Mouse (Mus musculus) fibroblast of lung, adult 2 months (primary cell): ENCODE measurements around the gene Arhgdib.
"Not testable (repeated sequence)": the region's sequence is repeated elsewhere in the genome, so short reads cannot be mapped to it uniquely, and the experiment has no call there.

Source experiments
- DNase-seq: peaks from one replicate; pipeline ENCODE4 v3.0.0-alpha.2; 2011; ENCODE audit warnings: low read depth

The Arhgdib gene

DNA sequence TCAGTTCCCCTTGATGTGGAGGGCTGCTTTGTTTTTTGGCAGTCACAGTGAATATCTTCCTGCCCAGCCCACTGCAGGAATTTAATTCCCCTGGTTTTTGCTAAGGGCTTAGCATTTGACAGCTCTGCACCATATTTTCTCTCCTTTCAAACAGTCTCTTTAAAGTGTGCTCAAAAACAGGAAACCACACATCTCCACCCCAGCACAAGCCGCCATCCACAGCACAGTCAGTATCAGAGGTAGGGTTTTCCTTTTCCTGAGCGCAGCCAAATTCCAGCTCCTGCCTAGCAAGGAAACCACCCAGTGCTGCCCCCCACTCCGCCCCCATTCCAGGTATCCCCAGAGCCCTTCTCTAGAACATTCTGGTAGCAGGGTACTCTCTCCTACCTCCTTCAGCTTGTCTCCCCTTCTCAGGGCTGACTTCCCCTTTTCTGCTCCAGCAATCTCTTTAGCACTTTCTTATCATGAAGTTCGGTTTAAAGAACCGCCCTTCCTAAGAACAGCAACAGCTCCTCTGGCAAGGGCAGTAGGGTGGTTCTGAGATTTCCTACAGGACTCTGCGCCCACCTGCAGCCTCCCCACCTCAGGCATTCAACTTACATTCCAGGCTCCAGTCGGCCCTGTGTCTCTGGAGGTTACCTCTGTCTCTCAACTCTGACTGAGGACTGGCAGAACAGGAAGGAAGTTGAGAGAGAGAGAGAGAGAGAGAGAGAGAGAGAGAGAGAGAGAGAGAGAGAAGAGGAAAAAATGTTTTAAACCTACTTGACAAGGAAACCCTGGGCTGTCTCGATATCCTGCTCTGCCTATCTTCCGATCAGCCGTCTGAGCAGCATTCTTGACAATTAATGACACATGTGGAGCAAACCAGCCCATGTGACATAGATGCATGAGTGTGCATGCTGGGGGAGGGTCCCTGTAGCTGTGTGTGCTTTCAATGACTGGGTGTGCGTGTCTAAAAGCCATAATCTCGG is at the start of gene Arhgdib:
Arhgdib (minus strand) TSS at position 849 of the 971 bp plus-strand sequence.
- no peak for DNase-seq

DNA sequence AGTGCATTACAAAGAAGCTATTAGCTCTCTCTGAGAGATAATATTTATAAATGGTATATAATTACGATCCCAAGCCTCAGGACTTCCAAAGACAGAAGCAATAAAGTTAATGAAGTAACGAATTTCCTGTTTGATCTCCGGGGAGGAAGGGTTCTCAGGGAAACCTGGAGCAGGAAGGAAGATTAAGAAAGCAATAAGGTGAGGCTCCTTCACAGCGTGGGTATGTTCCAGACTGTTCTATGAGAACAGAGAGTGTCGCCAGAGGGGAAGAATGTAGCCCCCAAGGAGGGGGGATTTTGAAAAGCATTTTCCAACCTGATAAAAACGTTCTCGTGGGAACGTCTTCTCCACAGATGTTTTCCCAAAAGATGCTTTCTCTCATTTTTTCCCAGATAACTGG is 48.9 kb upstream of the Arhgdib start:
- no peak for DNase-seq

DNA sequence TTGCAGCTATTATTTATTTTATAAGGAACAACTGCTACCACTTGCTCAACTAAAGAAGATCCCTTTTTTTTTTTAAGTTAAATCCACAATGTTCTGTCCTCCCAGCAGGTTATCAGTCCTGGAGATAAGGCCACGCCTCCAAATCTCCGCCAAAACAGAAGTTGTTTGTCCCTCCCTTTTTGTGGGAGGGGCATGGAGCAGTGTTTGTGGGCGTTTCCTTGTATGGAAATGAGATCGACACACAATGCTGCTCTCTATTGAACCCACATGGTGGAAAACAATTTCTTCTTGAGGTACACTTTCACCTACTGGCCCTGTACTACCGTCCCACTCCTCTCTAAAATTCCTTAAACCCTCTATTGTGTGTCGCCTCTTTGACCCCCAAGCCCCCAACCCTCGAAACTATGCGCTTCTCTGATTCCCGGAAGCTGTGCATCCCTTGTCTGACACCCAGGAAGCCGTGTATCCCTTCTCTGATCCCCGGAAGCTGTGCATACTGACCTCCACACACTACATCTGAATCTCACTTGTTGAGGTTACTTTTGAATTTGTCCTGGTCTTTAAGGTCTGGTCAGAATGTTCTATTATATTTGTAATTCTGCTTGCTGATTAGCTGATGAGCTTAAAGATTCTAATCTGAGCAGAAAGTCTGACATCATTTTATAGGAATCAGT is 48.3 kb upstream of the Arhgdib start:
- DNase-seq, result no peak

DNA sequence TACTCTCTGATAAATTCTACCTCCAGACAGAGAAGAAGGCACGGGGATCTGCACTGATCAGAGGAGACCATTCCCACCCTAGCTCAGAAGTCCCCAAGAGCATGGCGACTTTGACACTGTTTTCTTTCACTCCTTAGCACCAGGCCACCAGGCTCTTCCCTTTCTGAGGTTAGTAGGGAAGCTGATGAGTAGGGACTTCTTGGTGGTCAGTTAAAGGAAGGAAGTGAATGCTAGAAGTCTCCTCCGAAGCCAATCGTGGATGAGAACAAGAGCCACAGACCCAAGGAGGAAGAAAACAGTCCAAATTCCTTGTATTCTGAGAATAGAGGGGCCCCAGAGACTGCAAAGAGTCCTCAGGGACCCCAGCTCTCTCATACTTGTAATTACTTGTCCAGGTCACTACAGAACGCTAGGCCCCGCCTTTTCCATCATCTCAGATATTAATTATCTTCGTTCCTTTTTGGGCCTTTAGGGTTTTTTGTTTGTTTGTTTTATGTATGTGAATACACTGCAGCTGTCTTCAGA is 46.9 kb upstream of the Arhgdib start:
- DNase-seq, result no peak

DNA sequence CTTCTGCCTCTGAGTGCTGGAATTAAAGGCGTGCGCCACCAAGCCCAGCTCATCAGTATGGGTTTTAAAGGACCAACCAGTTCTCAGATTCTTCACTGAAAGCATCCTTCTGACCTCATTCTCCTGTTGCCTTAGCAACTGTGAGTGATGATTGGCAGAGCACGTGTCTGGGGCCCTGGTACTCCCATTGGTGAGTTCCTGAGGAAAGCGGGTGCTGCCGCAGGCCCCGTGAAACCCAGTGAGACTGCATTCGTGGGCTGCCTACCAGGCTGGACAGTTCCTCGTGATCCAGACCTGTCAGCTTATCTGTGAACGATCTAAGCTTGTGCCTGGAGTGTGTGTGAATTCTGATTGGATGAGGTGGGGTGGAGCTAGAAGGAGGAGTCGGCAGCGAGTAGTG is 45.0 kb upstream of the Arhgdib start:
- DNase-seq, result no peak

DNA sequence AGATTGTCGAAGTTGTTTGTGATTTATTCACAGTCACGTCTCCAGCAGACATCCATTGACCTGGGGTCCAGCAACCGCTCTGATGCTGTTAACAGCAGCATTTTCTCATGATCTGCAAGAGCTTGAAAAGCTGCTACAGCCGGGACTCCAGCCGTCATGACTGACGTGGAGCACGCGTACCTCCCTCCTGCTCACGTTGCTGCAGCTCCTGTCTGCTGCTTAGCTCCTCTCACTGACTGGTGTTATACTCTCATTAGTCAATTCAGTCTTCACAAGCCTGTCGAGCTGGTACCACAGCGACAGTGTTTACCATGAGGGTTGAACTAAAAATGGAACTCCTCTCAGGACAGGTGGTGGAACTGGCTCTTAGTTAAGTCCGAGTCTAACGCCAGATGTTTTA is 44.3 kb upstream of the Arhgdib start:
- no peak for DNase-seq

DNA sequence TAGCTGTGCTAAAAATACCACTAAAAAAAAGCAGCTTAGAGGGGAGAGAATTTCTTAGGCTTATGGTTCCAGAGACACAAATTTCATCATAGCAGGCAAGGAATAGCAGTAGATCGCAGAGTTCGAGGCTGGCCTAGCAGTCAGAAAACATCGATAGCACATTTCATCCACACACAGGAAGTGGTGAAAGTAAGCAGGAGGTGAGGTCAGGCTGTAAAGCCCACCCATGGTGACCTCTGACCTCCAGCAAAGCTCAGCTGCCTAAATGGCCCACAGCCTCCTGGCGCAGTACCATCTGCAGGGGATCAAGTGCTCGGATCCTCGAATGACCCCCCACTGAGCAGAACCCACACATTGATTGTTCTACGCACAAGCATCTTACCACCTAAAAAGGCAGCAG is 41.5 kb upstream of the Arhgdib start:
- no peak for DNase-seq

DNA sequence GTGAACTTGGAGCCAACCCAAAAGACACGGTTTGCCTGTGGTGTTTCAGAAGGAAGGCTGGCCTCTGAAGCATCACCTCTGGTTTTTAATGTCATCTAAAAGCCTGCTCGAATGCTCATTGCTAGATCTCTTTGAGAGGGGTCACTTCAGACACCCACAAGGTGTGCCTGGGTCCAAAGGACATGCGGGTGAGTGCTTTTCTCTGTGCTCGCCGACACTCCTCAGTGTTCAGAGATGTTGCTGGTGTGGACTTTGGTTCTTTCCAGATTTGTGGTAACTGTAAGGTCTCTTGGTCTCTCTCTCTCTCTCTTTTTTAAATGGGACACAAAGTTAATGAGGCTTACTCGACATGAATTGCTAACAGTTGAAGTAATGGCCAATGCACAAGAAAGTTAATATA is 40.9 kb upstream of the Arhgdib start:
- DNase-seq, result no peak

DNA sequence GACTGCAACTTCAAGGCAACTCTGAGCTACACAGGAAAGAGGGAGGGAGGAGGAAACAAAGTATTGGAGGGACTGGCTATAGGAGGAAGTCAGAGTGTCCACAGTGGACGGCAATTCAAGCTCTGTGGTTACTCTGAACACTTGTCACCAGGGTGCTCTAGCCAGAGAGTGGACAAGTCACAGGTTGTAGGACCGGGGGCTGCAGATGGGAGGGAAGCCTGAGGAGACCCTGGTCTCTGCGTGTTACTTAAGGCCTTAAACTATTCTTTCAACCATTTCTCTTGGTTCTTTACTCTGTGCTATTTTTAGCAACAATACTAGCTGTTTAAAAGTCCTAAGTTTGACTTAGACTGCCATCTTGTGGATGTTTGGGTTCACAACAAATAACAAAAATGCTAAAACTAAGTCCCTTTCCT is 38.6 kb upstream of the Arhgdib start:
- DNase-seq, result peak; percentile 46

DNA sequence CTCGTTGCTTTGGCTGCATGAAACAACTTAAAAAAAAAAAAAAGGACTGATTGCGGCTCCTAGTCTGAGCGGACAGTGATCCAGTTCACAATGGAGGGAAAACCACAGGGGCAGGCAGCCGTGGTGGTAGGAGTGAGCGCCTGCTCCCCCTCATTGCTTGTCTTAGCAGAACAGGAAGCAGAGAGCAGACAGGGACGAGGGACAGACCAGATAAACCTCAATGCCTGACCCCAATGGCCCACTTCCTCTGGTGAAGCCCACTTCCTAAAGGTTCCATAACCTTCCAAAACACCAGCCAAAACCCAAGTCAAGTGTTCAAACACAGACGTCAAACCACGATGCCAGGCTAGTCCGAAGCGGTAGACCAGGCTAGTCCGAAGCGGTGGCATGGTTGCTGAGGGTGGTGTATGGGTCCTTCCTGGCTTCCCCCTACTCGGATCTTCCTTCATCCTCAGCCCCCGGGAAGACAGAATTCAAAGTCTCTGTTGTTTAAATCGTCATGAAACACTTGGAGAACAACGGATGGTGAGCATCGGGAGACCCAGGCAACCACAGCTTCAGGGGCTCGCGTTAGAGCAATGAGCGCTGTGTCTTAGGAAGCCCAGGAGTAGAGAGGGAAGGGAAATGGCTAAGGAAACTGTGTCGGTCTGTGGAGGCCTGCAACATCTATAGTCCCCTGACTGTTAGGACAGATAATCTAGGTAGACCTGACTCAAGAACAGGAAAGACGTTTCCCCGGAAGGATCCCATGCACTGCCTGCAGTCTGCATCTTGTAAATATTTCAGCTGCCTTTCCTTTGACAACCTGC is 37.8 kb upstream of the Arhgdib start:
- DNase-seq, result no peak

DNA sequence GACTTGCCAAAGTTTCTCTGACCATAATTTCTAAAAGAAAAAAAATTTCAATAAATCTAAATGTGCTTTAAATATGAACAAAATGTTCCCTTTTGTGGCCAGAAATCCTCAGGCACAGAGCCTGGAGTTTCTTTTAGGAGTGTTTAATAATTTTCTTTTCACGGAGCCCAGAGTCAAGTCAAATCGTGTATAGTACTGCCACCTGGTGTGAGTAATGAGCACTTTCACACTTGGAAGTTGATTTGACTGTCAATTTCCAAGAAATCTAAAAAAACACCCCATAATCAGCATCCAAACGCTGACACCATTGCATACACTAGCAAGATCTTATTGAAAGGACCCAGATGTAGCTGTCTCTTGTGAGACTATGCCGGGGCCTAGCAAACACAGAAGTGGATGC is 27.2 kb upstream of the Arhgdib start:
- not testable (repeated sequence) for DNase-seq

DNA sequence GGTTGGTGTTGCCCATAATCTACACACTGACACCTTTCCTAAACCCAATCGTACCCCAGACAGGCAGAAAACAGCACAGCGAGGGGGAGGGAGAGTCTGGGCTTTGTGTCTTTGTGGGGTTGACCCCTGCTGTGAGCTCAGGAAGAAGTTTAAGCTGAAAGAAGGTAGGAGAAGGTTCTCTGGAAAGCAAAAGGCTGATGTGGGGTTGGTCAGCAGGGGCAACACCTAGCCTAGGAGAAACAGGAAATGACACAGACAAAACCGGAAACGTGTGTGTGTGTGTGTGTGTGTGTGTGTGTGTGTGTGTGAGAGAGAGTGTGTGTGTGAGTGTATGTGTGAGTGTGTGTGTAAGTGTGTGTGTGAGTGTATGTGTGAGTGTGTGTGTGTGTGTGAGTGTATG is 25.8 kb upstream of the Arhgdib start:
- DNase-seq, result no peak

DNA sequence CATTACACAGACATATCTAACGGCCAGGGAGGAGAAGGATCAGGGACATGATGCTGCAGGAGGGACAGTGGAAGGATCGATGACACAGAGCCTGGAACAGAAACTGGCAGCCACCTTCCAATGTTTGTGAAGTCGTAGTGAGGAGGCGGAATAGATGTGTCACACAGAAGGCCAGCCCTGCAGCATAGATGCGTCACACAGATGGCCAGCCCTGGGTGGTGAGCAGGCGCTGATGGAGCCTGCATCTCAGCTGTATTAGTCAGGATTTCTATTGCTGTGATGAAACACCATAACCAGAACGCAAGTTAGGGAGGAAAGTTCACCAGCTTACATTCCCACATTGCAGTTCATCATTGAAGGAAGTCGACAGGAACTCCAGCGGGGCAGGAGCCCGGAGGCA is 24.2 kb upstream of the Arhgdib start:
- DNase-seq, result peak; percentile 89

DNA sequence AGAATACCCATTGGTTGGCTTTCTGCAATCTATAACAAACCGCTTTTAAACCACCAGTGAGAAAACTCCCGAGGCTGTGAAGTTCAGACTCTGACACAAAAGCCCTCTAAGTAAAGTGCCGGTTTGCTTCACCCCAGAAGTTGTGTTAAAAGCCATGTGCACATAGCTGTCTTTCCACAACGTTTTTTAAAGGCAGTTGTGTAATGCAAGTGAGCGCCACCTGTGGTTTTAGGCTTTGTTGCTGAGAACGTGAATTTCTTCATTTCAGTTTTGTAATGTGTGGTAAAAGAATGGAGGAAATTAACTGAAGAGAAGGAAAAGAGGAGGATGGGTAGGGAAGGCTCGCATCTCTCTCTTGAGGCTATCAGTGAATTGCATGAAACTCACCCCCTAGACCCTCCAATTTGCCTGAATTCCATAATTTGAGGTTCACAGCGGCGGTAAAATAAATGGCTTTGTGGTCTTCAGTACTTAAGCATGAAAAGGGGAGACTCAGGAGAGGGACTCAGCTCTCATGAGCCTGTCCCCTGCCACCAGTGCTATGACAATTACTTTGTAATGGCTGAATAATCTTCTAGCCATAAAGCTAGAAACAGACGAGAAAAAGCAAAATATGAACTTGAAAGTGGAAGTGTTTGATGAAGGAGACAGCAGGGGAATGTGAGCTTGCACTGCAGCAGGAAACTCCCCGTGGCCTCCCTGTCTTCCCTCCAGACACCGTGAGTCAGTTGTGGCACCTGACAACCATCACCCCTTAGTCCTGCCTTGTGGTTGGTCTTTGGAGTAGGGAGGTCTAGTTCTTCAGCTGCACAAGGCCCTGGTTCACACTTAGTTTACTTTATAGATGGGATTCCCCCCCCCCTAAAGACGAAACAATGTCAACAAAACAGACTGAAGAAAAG is 23.2 kb upstream of the Arhgdib start:
- DNase-seq, result no peak

DNA sequence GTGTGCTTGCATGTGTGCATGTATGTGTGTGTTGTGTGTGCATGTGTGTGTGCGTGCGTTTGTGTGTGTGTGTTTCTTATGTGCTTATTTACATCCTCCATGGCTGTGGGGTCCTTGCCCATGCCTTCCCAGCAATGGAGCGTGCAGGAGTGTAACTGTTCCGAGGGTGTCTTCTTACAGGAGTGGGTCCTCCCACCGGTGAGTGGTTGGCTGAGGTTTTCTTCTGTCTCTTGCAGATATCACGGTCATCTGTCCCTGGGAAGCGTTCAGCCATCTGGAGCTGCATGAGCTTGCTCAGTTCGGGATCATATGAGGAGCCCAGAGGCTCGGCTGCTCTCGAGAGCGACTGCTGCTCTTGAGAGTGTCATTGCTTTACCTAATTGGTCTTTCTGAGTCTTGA is 21.3 kb upstream of the Arhgdib start:
- DNase-seq, result no peak

DNA sequence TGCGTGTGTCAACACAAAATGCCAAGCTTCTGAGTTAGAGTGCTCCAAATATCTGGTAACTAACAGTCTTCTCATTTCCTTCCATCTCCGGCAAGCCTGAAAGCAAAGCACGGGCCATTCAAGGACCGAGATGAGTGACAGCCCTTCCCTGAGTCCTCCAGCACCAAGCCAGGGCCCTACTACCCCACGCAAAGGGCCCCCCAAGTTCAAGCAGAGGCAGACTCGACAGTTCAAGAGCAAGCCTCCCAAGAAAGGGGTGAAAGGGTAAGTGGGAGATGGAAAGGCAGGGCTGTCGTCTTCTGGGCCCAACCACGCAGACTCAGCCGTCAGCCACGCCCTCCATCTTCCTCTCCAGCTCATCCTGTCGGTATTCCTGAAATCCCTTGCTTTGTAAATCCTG is 17.4 kb upstream of the Arhgdib start:
- DNase-seq, result no peak

DNA sequence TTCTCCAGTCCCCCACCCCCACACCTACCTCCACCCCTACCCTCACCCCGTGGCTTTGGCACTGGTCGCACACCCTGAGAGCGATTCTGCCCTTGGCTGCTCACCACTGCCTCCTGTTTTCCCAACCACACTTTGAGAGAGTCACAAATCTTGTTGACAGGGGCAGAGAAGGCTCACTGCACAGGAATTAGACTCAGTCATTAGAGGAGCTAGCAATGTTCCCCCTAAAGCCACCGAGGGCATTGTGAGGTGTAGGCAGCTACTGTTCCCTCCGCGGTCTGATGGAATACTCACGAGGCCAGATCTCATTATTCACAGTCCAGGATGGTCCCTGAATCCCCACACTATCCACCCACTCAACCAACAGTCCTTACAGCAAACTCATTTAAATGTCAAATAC is 15.4 kb upstream of the Arhgdib start:
- no peak for DNase-seq

DNA sequence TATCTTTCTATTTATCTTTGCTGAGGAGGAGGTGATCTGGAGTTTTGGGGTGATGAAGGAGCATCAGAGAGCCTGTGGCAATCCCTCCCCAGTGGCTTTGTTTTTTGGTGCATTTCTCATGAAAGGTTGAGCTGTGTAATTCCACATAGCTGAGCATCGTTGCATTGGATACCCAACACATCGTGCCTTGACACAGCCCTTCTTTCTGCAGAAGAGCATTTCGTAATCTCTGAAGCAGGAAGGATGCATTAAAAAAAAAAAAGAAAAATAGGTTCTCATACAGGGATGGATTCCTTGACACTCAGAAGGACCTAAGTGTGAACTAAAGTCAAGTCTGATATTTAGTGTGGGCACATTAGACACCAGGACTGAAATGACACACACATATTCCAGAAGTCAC is 13.5 kb upstream of the Arhgdib start:
- DNase-seq, result no peak

DNA sequence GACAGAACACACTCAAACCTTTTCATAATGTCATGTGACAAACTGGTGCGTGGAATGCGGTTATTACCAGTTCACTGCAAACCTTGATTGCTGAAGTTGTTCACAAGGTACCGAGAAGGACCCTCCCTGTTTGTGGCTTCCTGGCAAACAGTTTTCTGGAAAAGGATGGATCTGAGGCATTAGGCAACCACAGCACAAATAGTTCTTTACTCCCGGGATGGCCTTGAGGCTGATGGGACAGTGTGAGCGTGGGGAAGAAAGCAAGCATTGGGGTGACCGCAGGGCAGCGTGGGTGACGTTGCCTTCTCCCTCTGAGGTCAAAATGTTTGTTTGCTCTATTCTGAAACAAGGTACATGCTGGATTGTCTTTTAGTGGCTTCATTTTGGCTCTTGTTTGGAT is 13.0 kb upstream of the Arhgdib start:
- no peak for DNase-seq

DNA sequence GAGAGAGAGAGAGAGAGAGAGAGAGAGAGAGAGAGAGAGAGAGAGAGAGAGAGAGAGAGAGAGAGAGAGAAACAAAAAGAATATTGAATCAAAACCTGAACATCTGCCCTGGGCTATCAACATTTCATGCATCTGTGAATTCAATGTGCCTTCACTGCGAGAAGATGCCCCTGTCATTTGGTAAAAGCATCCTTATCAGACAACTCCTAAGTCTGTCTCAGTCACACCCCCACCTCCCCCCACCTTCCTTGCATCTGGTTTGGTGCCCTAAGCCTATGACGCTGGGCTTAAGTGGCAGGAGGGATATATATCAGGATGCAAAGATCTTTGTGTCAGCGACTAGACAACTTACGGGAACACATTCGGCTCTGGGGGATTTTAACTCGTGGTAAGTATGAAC is 12.5 kb upstream of the Arhgdib start:
- no peak for DNase-seq

DNA sequence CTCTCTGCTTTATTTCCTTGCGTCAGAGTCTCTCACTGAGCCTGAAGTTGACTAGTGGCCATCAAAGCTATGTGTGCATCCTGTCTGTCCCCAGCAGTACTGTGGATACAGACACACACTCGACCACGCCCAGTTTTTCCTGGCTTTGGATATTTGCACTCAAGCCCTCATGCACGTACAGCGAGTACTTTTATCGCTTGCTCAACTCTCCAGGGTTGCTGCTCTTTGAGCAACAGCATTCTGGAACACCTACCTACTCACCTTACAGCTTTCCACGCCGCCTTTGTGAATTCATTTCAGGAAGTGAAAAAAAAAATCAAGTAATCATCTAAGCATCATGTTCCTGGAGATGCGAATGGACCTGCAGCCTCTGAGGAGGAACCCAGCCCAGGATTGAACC is 11.2 kb upstream of the Arhgdib start:
- no peak for DNase-seq
